Comparison of ENCODE assay signal across 28 mouse cellular contexts in genomic region chr5:104201153-104201950, GRCm38 (mm10). TPM values are rescaled to one million over a fixed set of nuclear protein-coding genes. Genes with fewer than 3 reads are reported as not detected.
DNase-seq lines count a peak whose midpoint lies in the region; ATAC-seq and TF ChIP-seq lines count a peak whose summit lies in the region.
"Had no signal": no experiment of that assay in that cellular context is flagged by ENCODE, and none has a peak within 500 bp of the region (broad histone marks: within the 10 kb centered on the region; RNA-seq: fewer than 3 reads in every experiment).

No protein-coding gene starts in this region.

- no peaks in the 10 kb centered on the region for H3K36me3 ChIP-seq in forebrain, postnatal 0 days (ENCODE audit: insufficient read depth)
- H3K36me3 ChIP-seq in forebrain, embryonic 10.5 days (replicated peaks): no peaks in the 10 kb centered on the region
- H3K36me3 ChIP-seq in C2C12 (ENCODE audit: control insufficient read depth, insufficient read depth): no peaks in the 10 kb centered on the region
- H3K36me3 ChIP-seq: hindbrain, embryonic 15.5 days; intestine, embryonic 15.5 days; midbrain, embryonic 15.5 days had no signal

- H3K79me2 ChIP-seq in C2C12 (ENCODE audit: control insufficient read depth, insufficient read depth): no peaks in the 10 kb centered on the region

- no peak for ATAC-seq in forebrain, postnatal 0 days
- ATAC-seq: intestine, embryonic 15.5 days; midbrain, embryonic 15.5 days had no signal

- no peaks in the 10 kb centered on the region for H3K9me3 ChIP-seq in forebrain, postnatal 0 days (ENCODE audit: low read length)
- no peaks in the 10 kb centered on the region for H3K9me3 ChIP-seq in forebrain, embryonic 10.5 days
- H3K9me3 ChIP-seq: hindbrain, embryonic 15.5 days; intestine, embryonic 15.5 days; midbrain, embryonic 15.5 days had no signal

- H3K27ac ChIP-seq in forebrain, postnatal 0 days (ENCODE audit: low read depth, low read length): no peak overlapping the region
- H3K27ac ChIP-seq in forebrain, embryonic 10.5 days: no peak overlapping the region
- H3K27ac ChIP-seq: hindbrain, embryonic 15.5 days; intestine, embryonic 15.5 days; midbrain, embryonic 15.5 days had no signal

- WGBS in forebrain, postnatal 0 days: 78% methylated on average over 12 of the region's 12 CpGs
- WGBS in forebrain, embryonic 10.5 days: 94% methylated on average over 12 of the region's 12 CpGs

- H3ac ChIP-seq in C2C12 (ENCODE audit: control insufficient read depth, insufficient read length, low read depth): no peak overlapping the region

- no peaks in the 10 kb centered on the region for H3K4me1 ChIP-seq in forebrain, postnatal 0 days (ENCODE audit: insufficient read depth)
- H3K4me1 ChIP-seq in forebrain, embryonic 10.5 days: 0 out of 2 replicates have a peak, but pooled peaks cover 4% of the 10 kb centered on the region
- H3K4me1 ChIP-seq: hindbrain, embryonic 15.5 days; intestine, embryonic 15.5 days; megakaryocyte, embryonic 14.5 days; midbrain, embryonic 15.5 days had no signal

- no peak overlapping the region for H3K4me3 ChIP-seq in forebrain, postnatal 0 days (ENCODE audit: low read depth, low read length)
- H3K4me3 ChIP-seq in forebrain, embryonic 10.5 days: no peak overlapping the region
- no peak overlapping the region for H3K4me3 ChIP-seq in C2C12 (ENCODE audit: insufficient read depth, poor library complexity, severe bottlenecking)
- H3K4me3 ChIP-seq: erythroblast, embryonic 14.5 days; hindbrain, embryonic 15.5 days; intestine, embryonic 15.5 days; megakaryocyte, embryonic 14.5 days; midbrain, embryonic 15.5 days had no signal

- H3K27me3 ChIP-seq in forebrain, postnatal 0 days (ENCODE audit: insufficient read depth, low read length): no peaks in the 10 kb centered on the region
- H3K27me3 ChIP-seq in forebrain, embryonic 10.5 days (ENCODE audit: poor library complexity, severe bottlenecking): no peaks in the 10 kb centered on the region
- no peaks in the 10 kb centered on the region for H3K27me3 ChIP-seq in C2C12 (ENCODE audit: control insufficient read depth, insufficient read depth, insufficient read length)
- H3K27me3 ChIP-seq: hindbrain, embryonic 15.5 days; intestine, embryonic 15.5 days; megakaryocyte, embryonic 14.5 days; midbrain, embryonic 15.5 days had no signal

- no peak for TF ChIP-seq CTCF in forebrain, postnatal 0 days (IDR thresholded peaks at IDR 0.05; ENCODE audit: low read depth)
- TF ChIP-seq CTCF in C2C12 (IDR thresholded peaks at IDR 0.05; ENCODE audit: control insufficient read depth, insufficient read depth, insufficient read length): no peak
- no peak for TF ChIP-seq CTCF in brain, embryonic 14.5 days (IDR thresholded peaks at IDR 0.05; ENCODE audit: borderline replicate concordance, extremely low read depth, insufficient read depth, insufficient read length)

- no peak overlapping the region for H3K9ac ChIP-seq in forebrain, postnatal 0 days
- H3K9ac ChIP-seq: hindbrain, embryonic 15.5 days; intestine, embryonic 15.5 days; lung, embryonic 14.5 days; midbrain, embryonic 15.5 days had no signal

- DNase-seq in forebrain, postnatal 0 days: peak; percentile 45
- DNase-seq in forebrain, embryonic 10.5 days (ENCODE audit: extremely low spot score, low spot score): no peak
- DNase-seq in brain, embryonic 14.5 days (ENCODE audit: low read depth): peak; percentile 17
- peak; percentile 35 for DNase-seq in lung, postnatal 36 days
- DNase-seq in spleen, adult 18-20 months: no peak
- no peak for DNase-seq in natural killer cell, adult 2 months (ENCODE audit: low spot score in 2 of 2)
- DNase-seq: adrenal gland, adult 8-10 months; B cell, adult 2 months; cerebellum, adult 18-20 months; gastrocnemius, postnatal 14 days; heart, adult 18-20 months; heart, postnatal 36 days; kidney, adult 9 months; lung, embryonic 14.5 days; right cerebral cortex, postnatal 25 days; thymus, postnatal 25 days had no signal

- no peaks in the 10 kb centered on the region for H3K79me3 ChIP-seq in C2C12 (ENCODE audit: low read depth)

- H3K4me2 ChIP-seq in forebrain, postnatal 0 days (ENCODE audit: low read depth): no peak overlapping the region
- H3K4me2 ChIP-seq: hindbrain, embryonic 15.5 days; intestine, embryonic 15.5 days; liver, embryonic 11.5 days; lung, embryonic 14.5 days; midbrain, embryonic 15.5 days had no signal

- TF ChIP-seq POLR2A in brain, embryonic 14.5 days (IDR thresholded peaks at IDR 0.05; ENCODE audit: borderline replicate concordance, extremely low read depth, insufficient read depth, insufficient read length, poor library complexity, severe bottlenecking): no peak

TF ChIP-seq in C2C12, 6 proteins besides CTCF, POLR2A, EP300 and RAD21:
- TF ChIP-seq FOSL1 (IDR thresholded peaks at IDR 0.05; ENCODE audit: insufficient read depth, low read length, poor library complexity, severe bottlenecking): no peak
- no peak for TF ChIP-seq MAX (IDR thresholded peaks at IDR 0.05)
- TF ChIP-seq MYOD1 (IDR thresholded peaks at IDR 0.05; ENCODE audit: control insufficient read depth, insufficient read length, low read depth): no peak
- TF ChIP-seq CEBPB (IDR thresholded peaks at IDR 0.05; ENCODE audit: low read depth): no peak
- TF ChIP-seq USF1 (IDR thresholded peaks at IDR 0.05; ENCODE audit: low read depth): peak; percentile 66

RNA-seq across cellular contexts. Expression of gene Dmp1, which starts 1.1 kb away (rescaled TPM):
- 0.46 and 0.52 TPM in 2 replicates for total RNA-seq in forebrain, postnatal 0 days (2014; rRNA removed)
- 0.21 and 0.45 TPM in 2 replicates for polyA plus RNA-seq in forebrain, postnatal 0 days (2015; fragmentation: Nextera tagmentation; extraction: Ambion mirVana)
- 0.17 and 0.26 TPM in 2 replicates for polyA plus RNA-seq in forebrain, embryonic 10.5 days (2016; fragmentation: Nextera tagmentation; extraction: Ambion mirVana)
- polyA plus RNA-seq in C2C12 (2012; fragmentation: generic; extraction: Trizol): 3.4 TPM
- 0.16 and 1.1 TPM in 2 replicates for polyA plus RNA-seq in brain, embryonic 14.5 days (2012; rRNA removed)
- total RNA-seq: heart, adult 18-20 months; heart, postnatal 36 days; neutrophil, adult 5-6 weeks had no signal
- polyA plus RNA-seq: erythroblast, embryonic 14.5 days; heart, embryonic 14.5 days; limb, embryonic 11.5 days had no signal

RNA-seq across cellular contexts. Expression of gene Dspp, which starts 30.8 kb away (rescaled TPM):
- not detected in 2 replicates for total RNA-seq in forebrain, postnatal 0 days (2014; rRNA removed)
- not detected in 2 replicates for polyA plus RNA-seq in forebrain, postnatal 0 days (2015; fragmentation: Nextera tagmentation; extraction: Ambion mirVana)
- not detected in 2 replicates for polyA plus RNA-seq in forebrain, embryonic 10.5 days (2016; fragmentation: Nextera tagmentation; extraction: Ambion mirVana)
- not detected for polyA plus RNA-seq in C2C12 (2012; fragmentation: generic; extraction: Trizol)
- not detected in 2 replicates for polyA plus RNA-seq in brain, embryonic 14.5 days (2012; rRNA removed)
- total RNA-seq: adrenal gland, adult 8-10 months; gastrocnemius, postnatal 14 days; heart, adult 18-20 months; heart, postnatal 36 days; layer of hippocampus, postnatal 10 days; neutrophil, adult 5-6 weeks had no signal
- polyA plus RNA-seq: erythroblast, embryonic 14.5 days; heart, embryonic 14.5 days; hindbrain, embryonic 15.5 days; intestine, embryonic 15.5 days; large intestine, adult 2 months; limb, embryonic 11.5 days; liver, embryonic 11.5 days; lung, embryonic 14.5 days; midbrain, embryonic 15.5 days had no signal

Comparison
In these comparisons a context has a peak if more than half of its experiments do, and no peak if none do; other contexts are left out.
1. DNase-seq: peak in forebrain, postnatal 0 days (single experiment), brain, embryonic 14.5 days (single experiment) and lung, postnatal 36 days (single experiment); none in forebrain, embryonic 10.5 days (single experiment), spleen, adult 18-20 months (0 of 2) and natural killer cell, adult 2 months (0 of 2).